Mouse (Mus musculus) gastrocnemius, adult 8-10 months (tissue): Measurements from ENCODE around the gene Gpx4. TPM values are rescaled to one million over a fixed set of nuclear protein-coding genes. Genes with fewer than 3 reads are reported as not detected.

Source experiments
- DNase-seq, 2 experiments: peaks; one replicate each; pipeline ENCODE4 v3.0.0; 2022; ENCODE audit warnings: low spot score in 2 of 2
- total RNA-seq, 4 experiments: library from RNA; stranded (reverse); gene quantifications; 2 replicates each; pipeline ENCODE4 v1.2.4; 2022

Gpx4 gene
- total RNA-seq, 4 experiments from 2014 or later, result 510 to 613 (median 541) TPM

- DNase-seq, result no peak
Observed at GRCm38 (mm10) chr10:80072623-80073489, 25.9 kb downstream of the Gpx4 start.

- peak; percentile 43 to 57 for DNase-seq
Observed at GRCm38 (mm10) chr10:80074813-80075601, 28.0 kb downstream of the Gpx4 start.

DNA sequence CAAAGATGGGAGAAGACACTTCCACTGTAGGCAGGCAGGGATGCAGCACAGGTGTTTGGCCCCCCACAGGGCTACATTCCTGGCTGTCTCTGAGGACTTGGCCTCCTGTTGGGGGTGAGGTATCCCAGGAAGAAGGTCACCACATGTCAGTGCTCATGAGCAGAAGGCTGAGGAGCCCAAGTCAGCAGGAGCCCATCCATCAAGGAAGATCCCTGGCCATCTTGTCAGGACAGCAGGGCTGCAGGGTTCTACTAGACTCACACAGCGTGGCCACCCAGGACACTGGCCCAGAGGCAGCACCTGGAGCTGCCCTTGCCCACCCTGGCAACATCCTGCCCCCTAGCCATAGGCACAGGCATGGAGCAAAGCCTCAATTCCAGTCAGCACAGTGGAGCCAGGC, 29.0 kb downstream of the Gpx4 start:
- DNase-seq, result no peak

GRCm38 (mm10) chr10:80076386-80076785, 29.4 kb downstream of the Gpx4 start:
- DNase-seq, result no peak

DNA sequence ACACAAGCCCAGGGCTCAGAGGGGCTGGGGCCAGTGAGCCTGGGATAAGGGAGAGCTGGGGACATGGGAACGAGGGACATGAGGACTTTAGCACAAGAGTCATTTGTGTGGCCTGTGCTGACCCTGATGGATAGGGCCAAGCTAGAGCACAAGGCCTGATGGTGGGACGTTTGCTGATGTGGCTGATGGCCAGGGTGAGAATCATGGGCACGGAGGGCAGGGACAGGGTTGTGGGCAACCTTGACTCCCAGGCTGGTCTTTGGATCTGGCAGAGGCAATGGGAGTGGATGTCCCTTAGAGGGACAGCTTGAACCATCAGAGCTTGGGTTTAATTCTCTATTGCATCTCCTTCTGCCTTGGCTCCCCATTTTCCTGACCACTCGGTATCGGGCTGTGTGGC, 30.3 kb downstream of the Gpx4 start:
- no peak for DNase-seq

DNA sequence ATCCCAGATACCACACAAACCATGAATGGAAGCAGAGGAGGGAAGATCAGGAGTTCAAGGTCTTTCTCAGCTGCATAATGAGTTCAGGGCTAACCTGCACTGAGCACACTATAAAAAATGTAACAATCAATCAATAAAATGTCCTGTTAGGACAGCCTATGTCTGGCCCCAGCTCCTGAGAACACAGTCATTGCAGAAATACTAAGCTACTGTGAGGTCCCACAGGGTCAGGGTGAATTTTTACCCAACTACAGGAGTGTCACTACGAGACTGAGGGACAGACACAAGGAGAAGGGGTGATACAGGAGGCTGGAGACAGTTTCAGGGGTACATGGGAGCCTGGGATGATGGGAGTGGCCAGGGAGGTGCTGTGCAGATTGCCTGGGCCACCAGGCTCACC, 31.4 kb downstream of the Gpx4 start:
- DNase-seq, result no peak

- no peak for DNase-seq
Observed at GRCm38 (mm10) chr10:80080396-80081070, 33.6 kb downstream of the Gpx4 start.

DNA sequence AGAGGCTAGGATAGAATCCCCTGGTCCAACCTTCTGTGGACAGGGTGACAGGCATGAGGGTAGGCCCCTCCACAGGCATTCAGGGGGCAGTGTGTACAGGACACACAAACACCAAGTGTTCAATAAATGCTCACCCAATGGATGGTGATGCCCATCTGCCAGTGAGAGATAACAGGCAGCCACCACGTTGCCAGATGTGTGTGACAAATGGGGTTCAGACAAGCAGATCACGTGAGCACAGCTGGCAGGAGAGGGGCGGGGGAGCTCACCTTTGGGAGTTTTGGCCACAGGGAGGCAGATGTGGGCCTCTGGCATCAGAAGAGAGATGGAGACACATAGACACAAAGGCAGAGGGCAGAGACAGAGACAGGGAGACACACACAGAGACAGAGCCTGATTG, 34.1 kb downstream of the Gpx4 start:
- no peak for DNase-seq

- DNase-seq, result no peak
Observed at GRCm38 (mm10) chr10:80084817-80085487, 38.0 kb downstream of the Gpx4 start.

DNA sequence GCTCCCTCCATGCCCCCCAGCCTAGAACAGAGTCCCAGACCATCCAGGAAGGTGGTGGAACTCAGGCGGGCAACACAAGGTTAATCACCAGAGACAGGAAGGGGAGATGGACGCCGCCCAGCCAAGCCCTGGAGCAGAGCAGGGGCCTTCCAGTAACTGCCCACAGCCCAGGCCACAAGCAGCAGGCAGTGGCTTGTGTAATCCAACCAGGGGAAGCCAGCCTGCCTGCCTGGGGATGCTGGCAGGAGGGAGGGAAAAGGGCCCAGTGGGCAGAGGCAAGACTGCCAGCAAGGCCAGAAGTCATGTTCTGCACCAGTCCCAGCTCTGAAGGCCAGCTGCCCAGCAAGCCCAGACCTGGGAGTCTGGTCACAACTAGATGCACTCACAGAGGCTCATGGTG, 39.9 kb downstream of the Gpx4 start:
- peak in 1 of 2 experiments; percentile 27 for DNase-seq

DNA sequence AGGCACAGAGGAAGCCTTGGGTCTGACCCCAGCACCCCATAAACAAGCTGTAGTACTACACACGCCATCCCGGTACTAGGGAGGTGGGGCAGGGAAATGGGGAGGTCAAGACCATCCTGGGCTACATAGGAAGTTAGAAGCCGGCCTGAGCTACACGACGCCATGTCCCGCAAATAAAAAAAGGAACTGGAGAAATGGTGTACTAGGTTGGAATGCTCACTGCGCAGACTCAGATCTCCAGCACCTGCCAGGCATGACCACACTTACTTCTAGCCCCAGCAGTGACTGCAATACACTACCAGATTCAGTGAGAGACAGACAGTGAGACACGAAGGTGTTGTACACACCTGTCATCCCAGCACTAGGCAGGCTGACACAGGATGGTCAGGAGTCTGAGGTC, 40.5 kb downstream of the Gpx4 start:
- DNase-seq, result no peak

GRCm38 (mm10) chr10:80089146-80089545, 42.2 kb downstream of the Gpx4 start:
- no peak for DNase-seq

DNA sequence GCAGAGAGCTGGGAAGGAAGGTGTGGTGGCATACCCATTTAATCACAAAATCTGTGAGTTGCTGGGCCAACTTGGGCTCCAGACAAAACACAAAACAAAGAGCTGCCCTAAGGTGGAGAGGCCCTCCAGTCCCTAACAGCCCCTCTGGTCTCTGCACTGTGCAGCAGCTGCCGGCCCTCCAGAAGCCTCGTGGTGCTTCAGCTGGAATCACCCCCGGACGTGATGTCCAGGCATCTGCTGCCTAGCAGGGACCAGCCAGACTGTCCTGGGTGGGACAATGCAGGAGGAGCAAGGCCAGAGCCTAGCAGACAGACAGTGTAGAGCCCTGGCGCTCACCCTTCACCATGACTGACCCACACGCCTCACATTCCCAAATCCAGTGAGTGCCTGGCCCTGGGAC, 44.6 kb downstream of the Gpx4 start:
- no peak for DNase-seq

- DNase-seq, result no peak
Observed at GRCm38 (mm10) chr10:80092690-80093089, 45.7 kb downstream of the Gpx4 start.

GRCm38 (mm10) chr10:80094085-80094484, 47.1 kb downstream of the Gpx4 start:
- no peak for DNase-seq

DNA sequence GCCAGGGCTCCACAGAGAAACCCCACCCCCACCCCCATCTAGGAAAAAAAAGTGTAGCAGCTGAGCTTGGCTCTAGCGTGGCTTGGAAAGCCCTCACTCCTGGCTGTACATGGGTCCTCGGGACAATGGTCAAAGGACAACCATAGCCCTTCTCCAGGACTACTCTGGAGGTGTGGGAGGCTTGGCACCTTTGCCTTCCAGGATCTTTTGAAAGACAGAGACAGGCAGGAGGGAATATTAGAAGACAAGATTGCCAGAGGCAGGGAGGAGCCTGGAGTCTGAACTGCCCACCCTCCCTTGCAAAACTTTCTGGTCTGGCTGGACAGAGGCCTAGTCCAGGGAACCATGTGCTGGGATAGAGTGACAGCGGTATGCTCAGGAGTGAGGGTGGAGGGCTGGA, 47.7 kb downstream of the Gpx4 start:
- no peak for DNase-seq

DNA sequence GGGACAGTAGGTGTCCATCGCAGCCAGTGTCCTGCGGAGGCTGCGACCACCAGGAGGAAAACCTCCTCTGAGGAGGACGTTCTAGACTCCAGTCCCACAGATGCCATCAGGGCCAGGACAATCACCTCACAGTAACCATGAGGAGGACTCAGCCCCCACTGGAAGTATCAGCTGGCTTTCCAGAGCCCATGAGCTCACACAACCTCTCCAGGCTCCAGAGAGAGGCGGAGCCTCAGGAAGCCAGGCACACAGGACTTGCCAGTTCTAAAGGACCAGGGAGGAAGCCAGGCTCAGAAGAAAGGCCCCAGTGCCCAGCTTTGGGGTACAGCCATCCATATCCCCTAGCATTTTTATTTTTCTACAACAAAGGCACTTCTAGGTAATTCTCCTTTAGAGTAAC, 48.6 kb downstream of the Gpx4 start:
- DNase-seq, result no peak

GRCm38 (mm10) chr10:80097275-80097674, 50.3 kb downstream of the Gpx4 start:
- no peak for DNase-seq

DNA sequence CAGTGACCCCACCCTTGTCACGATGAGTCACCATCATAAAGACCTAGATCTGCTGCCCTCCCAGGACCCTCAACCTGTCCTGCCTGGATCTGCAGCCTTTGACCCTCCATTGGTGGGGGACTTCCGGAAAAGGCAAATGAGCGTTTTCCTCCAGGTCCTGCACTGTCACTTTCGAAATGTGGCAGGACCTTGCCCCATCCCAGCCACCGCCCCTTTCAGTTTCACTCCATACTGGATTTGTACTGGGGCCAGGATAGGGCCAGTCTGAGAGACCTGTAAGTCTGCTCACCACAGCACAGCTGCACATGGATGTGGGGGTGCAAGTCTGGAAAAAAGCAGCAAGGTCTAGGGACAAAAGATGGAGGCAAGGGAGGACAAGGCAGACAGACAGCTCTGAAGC, 51.7 kb downstream of the Gpx4 start:
- no peak for DNase-seq

GRCm38 (mm10) chr10:80100982-80101381, 54.0 kb downstream of the Gpx4 start:
- DNase-seq, result no peak

GRCm38 (mm10) chr10:80102216-80102915, 55.4 kb downstream of the Gpx4 start:
- DNase-seq, result peak; percentile 80 to 84
